8 mouse cellular contexts compared by ENCODE assay signal in genomic region chr16:4886690-4887020, GRCm38 (mm10). TPM values are rescaled to one million over a fixed set of nuclear protein-coding genes. Genes with fewer than 3 reads are reported as not detected.
A peak's percentile ranks its signal among the peaks of the same experiment; 100 is the strongest.
DNase-seq lines count a peak whose midpoint lies in the region; ATAC-seq and TF ChIP-seq lines count a peak whose summit lies in the region.

No protein-coding gene starts in this region.

- DNase-seq in testis, postnatal 10 days (ENCODE audit: low spot score): no peak
- DNase-seq in stomach, postnatal 0 days (ENCODE audit: low spot score): no peak
- no peak for DNase-seq in left cerebral cortex, adult 18-20 months (ENCODE audit: low spot score in 2 of 2)
- no peak for DNase-seq in gastrocnemius, adult 8-10 months (ENCODE audit: low spot score in 2 of 2)

- peak overlapping the region; percentile 83 for H3K4me3 ChIP-seq in erythroblast, embryonic 14.5 days (replicated peaks)
- H3K4me3 ChIP-seq in testis, adult 2 months (ENCODE audit: control insufficient read depth, low read depth, low read length): peak overlapping the region; percentile 98
- H3K4me3 ChIP-seq in limb, embryonic 15.5 days: peak overlapping the region; percentile 88
- peak overlapping the region; percentile 92 for H3K4me3 ChIP-seq in stomach, postnatal 0 days (ENCODE audit: low read depth, low read length)

- H3K27ac ChIP-seq in testis, adult 2 months (ENCODE audit: control insufficient read depth, insufficient read depth, low read depth, low read length): peak overlapping the region; percentile 94
- H3K27ac ChIP-seq in limb, embryonic 15.5 days: peak overlapping the region; percentile 87
- peak overlapping the region; percentile 93 for H3K27ac ChIP-seq in stomach, postnatal 0 days (replicated peaks)

- no peak for TF ChIP-seq EP300 in stomach, postnatal 0 days (optimal IDR thresholded peaks at IDR 0.05)

- no peaks in the 10 kb centered on the region for H3K27me3 ChIP-seq in erythroblast, embryonic 14.5 days (ENCODE audit: control insufficient read depth)
- H3K27me3 ChIP-seq in testis, adult 2 months (ENCODE audit: control insufficient read depth, insufficient read depth, low read length): no peaks in the 10 kb centered on the region
- no peaks in the 10 kb centered on the region for H3K27me3 ChIP-seq in limb, embryonic 15.5 days
- no peaks in the 10 kb centered on the region for H3K27me3 ChIP-seq in stomach, postnatal 0 days (ENCODE audit: control insufficient read depth, insufficient read depth, low read length)

- no peak for TF ChIP-seq POLR2A in testis, adult 2 months (IDR thresholded peaks at IDR 0.05; ENCODE audit: control insufficient read depth, low read depth, low read length)

- H3K9me3 ChIP-seq in erythroblast, embryonic 14.5 days (ENCODE audit: control insufficient read depth, low read length): no peaks in the 10 kb centered on the region
- H3K9me3 ChIP-seq in limb, embryonic 15.5 days: no peaks in the 10 kb centered on the region
- no peaks in the 10 kb centered on the region for H3K9me3 ChIP-seq in stomach, postnatal 0 days (ENCODE audit: control insufficient read depth, low read length)

- H3K36me3 ChIP-seq in erythroblast, embryonic 14.5 days (ENCODE audit: control insufficient read depth): peaks cover 3% of the 10 kb centered on the region
- H3K36me3 ChIP-seq in testis, adult 2 months (ENCODE audit: control insufficient read depth, insufficient read depth, low read length): no peaks in the 10 kb centered on the region
- H3K36me3 ChIP-seq in limb, embryonic 15.5 days: no peaks in the 10 kb centered on the region
- no peaks in the 10 kb centered on the region for H3K36me3 ChIP-seq in stomach, postnatal 0 days (ENCODE audit: control insufficient read depth, insufficient read depth, low read length)

- H3K4me1 ChIP-seq in erythroblast, embryonic 14.5 days (ENCODE audit: control insufficient read depth): peaks cover 42% of the 10 kb centered on the region
- H3K4me1 ChIP-seq in testis, adult 2 months (ENCODE audit: control insufficient read depth, insufficient read depth, low read length): peaks cover 17% of the 10 kb centered on the region
- peaks cover 37% of the 10 kb centered on the region for H3K4me1 ChIP-seq in limb, embryonic 15.5 days
- H3K4me1 ChIP-seq in stomach, postnatal 0 days (replicated peaks; ENCODE audit: control insufficient read depth, insufficient read depth): peaks cover 3% of the 10 kb centered on the region

- peak overlapping the region; percentile 95 for H3K9ac ChIP-seq in limb, embryonic 15.5 days
- H3K9ac ChIP-seq in stomach, postnatal 0 days (ENCODE audit: low read length): peak overlapping the region; percentile 89

- under 1% methylated on average over 8 of the region's 8 CpGs for WGBS in limb, embryonic 15.5 days
- 0% methylated on average over 8 of the region's 8 CpGs for WGBS in stomach, postnatal 0 days

- no peak for TF ChIP-seq CTCF in testis, adult 2 months (IDR thresholded peaks at IDR 0.05; ENCODE audit: control insufficient read depth, insufficient read depth, insufficient replicate concordance, low read depth, low read length)
- TF ChIP-seq CTCF in stomach, postnatal 0 days (IDR thresholded peaks at IDR 0.05; ENCODE audit: low read depth): no peak

- ATAC-seq in erythroblast, adult 5-6 weeks (replicated peaks; ENCODE audit: low FRiP score, poor library complexity, severe bottlenecking): no peak
- ATAC-seq in limb, embryonic 15.5 days (ENCODE audit: insufficient number of reproducible peaks, low FRiP score, low TSS enrichment, low read depth): no peak
- ATAC-seq in stomach, postnatal 0 days (ENCODE audit: low FRiP score, low TSS enrichment): no peak

- H3K4me2 ChIP-seq in limb, embryonic 15.5 days: peak overlapping the region; percentile 69
- peak overlapping the region; percentile 87 for H3K4me2 ChIP-seq in stomach, postnatal 0 days (replicated peaks; ENCODE audit: low read depth)

RNA-seq across cellular contexts. Expression of gene Mgrn1, which starts 0.6 kb away (rescaled TPM):
- polyA plus RNA-seq in erythroblast, embryonic 14.5 days (2012): 0.29 and 0.43 TPM in 2 replicates
- total RNA-seq in erythroblast, adult 5-6 weeks (2015; ENCODE audit: low replicate concordance): 5.9 and 6.5 TPM in 2 replicates
- 2.0 and 3.3 TPM in 2 replicates for total RNA-seq in erythroblast, adult 5-6 weeks (2017; ENCODE audit: low replicate concordance)
- polyA plus RNA-seq in testis, adult 2 months (2012; rRNA removed): 29.1 and 29.6 TPM in 2 replicates
- polyA plus RNA-seq in limb, embryonic 15.5 days (2015; fragmentation: Nextera tagmentation; extraction: Ambion mirVana): 85.9 and 89.9 TPM in 2 replicates
- polyA plus RNA-seq in stomach, postnatal 0 days (2015; fragmentation: Nextera tagmentation; extraction: Ambion mirVana): 43.0 and 44.0 TPM in 2 replicates
- 100 to 1,000 TPM; 213 to 223 TPM for total RNA-seq in left cerebral cortex, adult 18-20 months (2021)
- total RNA-seq in gastrocnemius, adult 8-10 months (2022): 10 to 100 TPM; 52.1 to 66.7 (median 55.3) TPM

RNA-seq across cellular contexts. Expression of gene Ubald1, which starts 6.5 kb away (rescaled TPM):
- 16.2 and 18.6 TPM in 2 replicates for polyA plus RNA-seq in erythroblast, embryonic 14.5 days (2012)
- total RNA-seq in erythroblast, adult 5-6 weeks (2015; ENCODE audit: low replicate concordance): 26.8 and 39.6 TPM in 2 replicates
- total RNA-seq in erythroblast, adult 5-6 weeks (2017; ENCODE audit: low replicate concordance): 9.5 and 18.3 TPM in 2 replicates
- 65.2 and 75.6 TPM in 2 replicates for polyA plus RNA-seq in testis, adult 2 months (2012; rRNA removed)
- 43.4 and 49.3 TPM in 2 replicates for polyA plus RNA-seq in limb, embryonic 15.5 days (2015; fragmentation: Nextera tagmentation; extraction: Ambion mirVana)
- 32.1 and 40.0 TPM in 2 replicates for polyA plus RNA-seq in stomach, postnatal 0 days (2015; fragmentation: Nextera tagmentation; extraction: Ambion mirVana)
- total RNA-seq in left cerebral cortex, adult 18-20 months (2021): 10 to 100 TPM; 86.5 to 95.6 TPM
- total RNA-seq in gastrocnemius, adult 8-10 months (2022): 10 to 100 TPM; 28.6 to 40.8 (median 34.3) TPM

RNA-seq across cellular contexts. Expression of gene 4930562C15Rik, which starts 51.4 kb away (rescaled TPM):
- not detected in 2 replicates for polyA plus RNA-seq in erythroblast, embryonic 14.5 days (2012)
- total RNA-seq in erythroblast, adult 5-6 weeks (2015; ENCODE audit: low replicate concordance): not detected in 2 replicates
- total RNA-seq in erythroblast, adult 5-6 weeks (2017; ENCODE audit: low replicate concordance): 0.42 TPM in 1 of 2 replicates, not detected in the other
- 55.3 and 61.1 TPM in 2 replicates for polyA plus RNA-seq in testis, adult 2 months (2012; rRNA removed)
- polyA plus RNA-seq in limb, embryonic 15.5 days (2015; fragmentation: Nextera tagmentation; extraction: Ambion mirVana): 0.24 and 0.88 TPM in 2 replicates
- polyA plus RNA-seq in stomach, postnatal 0 days (2015; fragmentation: Nextera tagmentation; extraction: Ambion mirVana): 0.23 and 0.32 TPM in 2 replicates
- total RNA-seq in left cerebral cortex, adult 18-20 months (2021): not detected
- not detected for total RNA-seq in gastrocnemius, adult 8-10 months (2022)

RNA-seq across cellular contexts. Expression of gene Nudt16l1, which starts 51.9 kb away (rescaled TPM):
- 0.69 and 1.1 TPM in 2 replicates for polyA plus RNA-seq in erythroblast, embryonic 14.5 days (2012)
- 5.0 and 6.9 TPM in 2 replicates for total RNA-seq in erythroblast, adult 5-6 weeks (2015; ENCODE audit: low replicate concordance)
- 0.51 and 2.2 TPM in 2 replicates for total RNA-seq in erythroblast, adult 5-6 weeks (2017; ENCODE audit: low replicate concordance)
- polyA plus RNA-seq in testis, adult 2 months (2012; rRNA removed): 43.1 and 44.3 TPM in 2 replicates
- 147 and 151 TPM in 2 replicates for polyA plus RNA-seq in limb, embryonic 15.5 days (2015; fragmentation: Nextera tagmentation; extraction: Ambion mirVana)
- polyA plus RNA-seq in stomach, postnatal 0 days (2015; fragmentation: Nextera tagmentation; extraction: Ambion mirVana): 92.9 and 93.6 TPM in 2 replicates
- 10 to 100 TPM; 65.9 to 71.0 TPM for total RNA-seq in left cerebral cortex, adult 18-20 months (2021)
- total RNA-seq in gastrocnemius, adult 8-10 months (2022): 10 to 100 TPM; 10.0 to 12.9 (median 12.7) TPM

Comparison
In these comparisons a context has a peak if more than half of its experiments do, and no peak if none do; other contexts are left out.
1. RNA of gene Mgrn1, which starts 0.6 kb away (polyA plus RNA-seq): 85.9 to 89.9 TPM in limb, embryonic 15.5 days, 43.0 to 44.0 TPM in stomach, postnatal 0 days and 29.1 to 29.6 TPM in testis, adult 2 months; 0.29 to 0.43 TPM in erythroblast, embryonic 14.5 days; every median in the first group is over 10 times any median in the second.
2. RNA of gene 4930562C15Rik, which starts 51.4 kb away (polyA plus RNA-seq): 55.3 to 61.1 TPM in testis, adult 2 months; 0.23 to 0.32 TPM in stomach, postnatal 0 days, 0.24 to 0.88 TPM in limb, embryonic 15.5 days and not detected in erythroblast, embryonic 14.5 days; every median in the first group is over 10 times any median in the second.
3. Peak in every context shown above with its lines, with median percentiles within 50 percentile points of each other: H3K4me3 ChIP-seq and H3K27ac ChIP-seq.